Mouse (Mus musculus): ENCODE measurements around the gene Otog. TPM values are rescaled to one million over a fixed set of nuclear protein-coding genes. Genes with fewer than 3 reads are reported as not detected.

The Otog gene
- polyA plus RNA-seq, 1 experiment from 2014 or later, result not detected

DNA sequence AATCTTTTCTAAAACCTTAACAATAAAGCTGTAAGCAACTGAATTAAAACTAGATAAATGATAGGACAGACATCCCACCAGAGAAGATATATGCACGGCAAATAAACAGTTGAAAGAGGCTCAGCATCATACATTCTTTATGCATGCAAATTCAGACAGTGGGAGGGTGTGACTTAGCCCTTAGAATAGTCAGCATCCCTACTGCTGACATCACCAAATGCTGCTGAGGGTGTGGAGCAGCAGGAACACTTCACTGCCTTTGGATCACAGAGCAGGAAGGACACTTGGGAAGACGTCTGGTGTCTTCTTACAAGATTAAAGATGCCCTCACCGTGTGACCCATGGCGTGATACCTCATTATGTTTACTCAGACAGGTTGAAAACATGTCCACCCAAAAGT is 87.1 kb downstream of the Otog start:
- no peak for ATAC-seq (replicated peaks; ENCODE audit: insufficient number of reproducible peaks, low FRiP score, low TSS enrichment)
- Histone ChIP-seq H3K4me2 (no peak overlapping the region), H3K9me3 (replicated peaks; ENCODE audit: control insufficient read depth, low read length) (no peaks in the 10 kb centered on the region), H3K9ac (ENCODE audit: low read depth, low read length) (no peak overlapping the region), H3K4me1 (ENCODE audit: control insufficient read depth, insufficient read depth, low read length) (no peaks in the 10 kb centered on the region), H3K27me3 (ENCODE audit: control insufficient read depth, insufficient read depth, low read length) (peaks cover 6% of the 10 kb centered on the region; the same call in 1 of the 2 replicates), H3K27ac (ENCODE audit: low read depth, low read length) (no peak overlapping the region), H3K4me3 (ENCODE audit: low read depth, low read length) (no peak overlapping the region), H3K36me3 (ENCODE audit: control insufficient read depth, insufficient read depth, low read length) (no peaks in the 10 kb centered on the region)
- WGBS (ENCODE audit: insufficient replicate concordance), result 52% methylated on average over 4 of the region's 4 CpGs

DNA sequence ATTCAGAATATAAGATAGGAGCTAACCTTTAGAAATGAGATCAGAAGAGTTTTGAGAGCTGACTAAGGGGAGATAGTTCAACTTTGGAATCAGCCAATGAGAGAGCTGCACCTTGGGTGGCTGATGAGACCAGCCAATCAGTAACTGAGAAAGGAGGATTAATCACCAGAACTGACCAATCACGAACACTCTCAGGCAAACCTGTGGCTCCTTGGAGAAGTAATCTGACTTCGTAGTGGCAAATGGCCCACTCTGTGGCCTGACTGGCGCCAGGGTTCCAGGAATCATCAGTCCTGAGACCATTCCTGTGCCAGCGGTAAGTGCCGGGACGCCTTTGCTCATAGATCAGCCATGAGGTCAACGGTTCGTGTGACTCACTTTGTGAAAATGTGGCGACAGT is 96.6 kb downstream of the Otog start:
- H3K4me3 ChIP-seq (ENCODE audit: low read depth, low read length), result no peak overlapping the region
- no peak overlapping the region for H3K4me2 ChIP-seq
- WGBS (ENCODE audit: insufficient replicate concordance), result 83% methylated on average over 9 of the region's 9 CpGs
- no peaks in the 10 kb centered on the region for H3K27me3 ChIP-seq (ENCODE audit: control insufficient read depth, insufficient read depth, low read length)
- no peak overlapping the region for H3K27ac ChIP-seq (ENCODE audit: low read depth, low read length)
- H3K9me3 ChIP-seq (replicated peaks; ENCODE audit: control insufficient read depth, low read length), result no peaks in the 10 kb centered on the region
- no peaks in the 10 kb centered on the region for H3K4me1 ChIP-seq (ENCODE audit: control insufficient read depth, insufficient read depth, low read length)
- H3K36me3 ChIP-seq (ENCODE audit: control insufficient read depth, insufficient read depth, low read length), result no peaks in the 10 kb centered on the region
- no peak overlapping the region for H3K9ac ChIP-seq (ENCODE audit: low read depth, low read length)
- no peak for ATAC-seq (replicated peaks; ENCODE audit: insufficient number of reproducible peaks, low FRiP score, low TSS enrichment)

DNA sequence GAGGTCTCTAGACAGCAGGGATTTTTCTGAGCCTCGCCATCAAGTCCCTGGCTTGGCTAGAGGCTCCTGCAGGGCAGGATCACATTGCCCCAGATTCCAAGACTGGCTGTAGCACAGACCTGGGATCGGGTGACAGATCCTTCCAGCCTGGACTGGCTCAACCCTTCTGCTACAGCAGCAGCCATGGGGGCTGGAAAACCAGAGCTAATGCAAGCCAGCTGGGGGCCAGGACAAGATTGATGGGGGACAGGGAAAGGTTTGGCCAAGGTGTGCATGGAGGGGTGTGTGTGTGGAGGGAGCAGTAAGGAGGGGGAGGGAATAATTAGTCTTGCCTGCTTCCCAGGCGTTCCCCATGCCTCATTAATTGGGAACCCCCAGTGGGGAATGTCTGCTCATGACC is 99.0 kb downstream of the Otog start:
- H3K36me3 ChIP-seq (ENCODE audit: control insufficient read depth, insufficient read depth, low read length), result no peaks in the 10 kb centered on the region
- H3K4me2 ChIP-seq, result no peak overlapping the region
- no peak for ATAC-seq (replicated peaks; ENCODE audit: insufficient number of reproducible peaks, low FRiP score, low TSS enrichment)
- H3K9ac ChIP-seq (ENCODE audit: low read depth, low read length), result no peak overlapping the region
- no peak overlapping the region for H3K27ac ChIP-seq (ENCODE audit: low read depth, low read length)
- no peak overlapping the region for H3K4me3 ChIP-seq (ENCODE audit: low read depth, low read length)
- no peaks in the 10 kb centered on the region for H3K9me3 ChIP-seq (replicated peaks; ENCODE audit: control insufficient read depth, low read length)
- 49% methylated on average over 3 of the region's 3 CpGs for WGBS (ENCODE audit: insufficient replicate concordance)
- H3K4me1 ChIP-seq (ENCODE audit: control insufficient read depth, insufficient read depth, low read length), result no peaks in the 10 kb centered on the region
- H3K27me3 ChIP-seq (ENCODE audit: control insufficient read depth, insufficient read depth, low read length), result no peaks in the 10 kb centered on the region

DNA sequence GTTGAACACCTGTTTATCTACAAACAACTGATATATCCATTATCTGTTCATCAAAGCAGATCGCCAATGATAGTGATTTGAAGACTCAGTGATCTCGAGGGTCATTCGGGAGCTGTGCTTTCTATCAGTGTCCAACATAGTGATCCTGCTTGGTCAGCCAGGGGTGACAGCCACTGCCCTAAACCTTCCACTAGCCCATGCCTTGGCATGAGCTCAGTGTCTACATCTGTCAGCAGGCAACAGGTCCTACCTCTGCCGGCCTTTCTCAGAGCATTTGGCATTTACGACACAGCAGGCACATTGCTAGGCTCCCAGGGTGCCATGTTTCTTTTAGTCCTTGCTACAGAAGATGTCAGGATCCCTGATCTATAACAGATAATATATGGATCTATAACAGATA is 99.5 kb downstream of the Otog start:
- Histone ChIP-seq H3K27me3 (ENCODE audit: control insufficient read depth, insufficient read depth, low read length) (no peaks in the 10 kb centered on the region), H3K4me2 (no peak overlapping the region), H3K9ac (ENCODE audit: low read depth, low read length) (no peak overlapping the region), H3K4me1 (ENCODE audit: control insufficient read depth, insufficient read depth, low read length) (no peaks in the 10 kb centered on the region), H3K36me3 (ENCODE audit: control insufficient read depth, insufficient read depth, low read length) (no peaks in the 10 kb centered on the region), H3K27ac (ENCODE audit: low read depth, low read length) (no peak overlapping the region), H3K9me3 (replicated peaks; ENCODE audit: control insufficient read depth, low read length) (no peaks in the 10 kb centered on the region), H3K4me3 (ENCODE audit: low read depth, low read length) (no peak overlapping the region)
- 80% methylated on average over 5 of the region's 5 CpGs for WGBS (ENCODE audit: insufficient replicate concordance)
- ATAC-seq (replicated peaks; ENCODE audit: insufficient number of reproducible peaks, low FRiP score, low TSS enrichment), result no peak

- H3K4me1 ChIP-seq (ENCODE audit: control insufficient read depth, insufficient read depth, low read length), result no peaks in the 10 kb centered on the region
- 75% methylated on average over 9 of the region's 9 CpGs for WGBS (ENCODE audit: insufficient replicate concordance)
Measured at GRCm38 (mm10) chr7:46341471-46341870, 100.7 kb downstream of the Otog start.

DNA sequence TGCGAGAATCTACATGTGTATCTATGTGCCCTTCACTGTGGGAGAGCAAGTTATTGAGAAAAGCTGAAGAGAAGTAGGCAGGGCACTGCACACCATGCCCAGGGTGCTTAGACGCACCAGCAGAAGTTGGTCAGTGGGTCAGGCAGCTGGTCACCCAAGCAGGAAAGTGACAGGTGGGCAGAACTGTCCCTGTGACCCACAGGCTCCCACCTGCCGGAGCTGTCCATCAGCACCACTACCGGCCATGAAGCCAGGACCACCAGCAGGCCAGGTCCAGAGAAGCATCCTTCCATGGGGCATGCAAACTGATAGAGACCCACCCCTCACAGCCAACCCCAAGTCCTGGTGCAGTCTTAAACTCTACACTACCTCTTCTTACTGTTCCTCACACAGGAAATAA is 106.9 kb downstream of the Otog start:
- no peaks in the 10 kb centered on the region for H3K9me3 ChIP-seq (replicated peaks; ENCODE audit: control insufficient read depth, low read length)
- no peaks in the 10 kb centered on the region for H3K4me1 ChIP-seq (ENCODE audit: control insufficient read depth, insufficient read depth, low read length)
- H3K27me3 ChIP-seq (ENCODE audit: control insufficient read depth, insufficient read depth, low read length), result peaks cover 50% of the 10 kb centered on the region
- WGBS (ENCODE audit: insufficient replicate concordance), result 52% methylated on average over 4 of the region's 4 CpGs
- no peak overlapping the region for H3K4me2 ChIP-seq
- H3K4me3 ChIP-seq (ENCODE audit: low read depth, low read length), result no peak overlapping the region
- no peak overlapping the region for H3K27ac ChIP-seq (ENCODE audit: low read depth, low read length)
- ATAC-seq (replicated peaks; ENCODE audit: insufficient number of reproducible peaks, low FRiP score, low TSS enrichment), result no peak
- no peaks in the 10 kb centered on the region for H3K36me3 ChIP-seq (ENCODE audit: control insufficient read depth, insufficient read depth, low read length)
- H3K9ac ChIP-seq (ENCODE audit: low read depth, low read length), result no peak overlapping the region

More at GRCm38 (mm10) chr7:46341471-46341870, 100.7 kb downstream of the Otog start:
- Histone ChIP-seq H3K9me3 (replicated peaks; ENCODE audit: control insufficient read depth, low read length) (no peaks in the 10 kb centered on the region), H3K36me3 (ENCODE audit: control insufficient read depth, insufficient read depth, low read length) (no peaks in the 10 kb centered on the region), H3K9ac (ENCODE audit: low read depth, low read length) (no peak overlapping the region), H3K4me2 (no peak overlapping the region), H3K27ac (ENCODE audit: low read depth, low read length) (no peak overlapping the region), H3K4me3 (ENCODE audit: low read depth, low read length) (no peak overlapping the region), H3K27me3 (ENCODE audit: control insufficient read depth, insufficient read depth, low read length) (peaks cover under 1% of the 10 kb centered on the region)
- no peak for ATAC-seq (replicated peaks; ENCODE audit: insufficient number of reproducible peaks, low FRiP score, low TSS enrichment)

DNA sequence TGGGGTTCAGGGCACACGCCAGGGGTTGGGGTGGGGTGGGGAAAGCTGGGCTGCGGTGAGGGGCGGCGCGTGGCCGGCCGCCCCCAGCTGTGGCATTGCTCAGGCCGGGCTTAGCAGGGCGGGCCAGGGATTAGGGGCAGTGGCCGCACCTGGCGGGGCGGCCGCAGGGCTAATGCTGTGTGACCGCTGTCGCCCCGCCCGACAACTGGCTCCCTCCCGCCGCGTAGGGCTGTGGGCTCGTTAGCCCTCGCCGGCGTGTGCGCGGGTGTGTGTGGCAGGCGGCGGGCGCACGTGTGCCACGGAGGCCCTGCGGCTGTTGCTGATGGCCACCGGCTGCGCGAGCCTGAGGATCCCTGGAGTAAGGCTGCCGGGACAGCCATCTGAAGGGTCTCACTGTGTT is 108.0 kb downstream of the Otog start:
- Histone ChIP-seq H3K4me3 (ENCODE audit: low read depth, low read length) (no peak overlapping the region), H3K4me2 (no peak overlapping the region), H3K4me1 (ENCODE audit: control insufficient read depth, insufficient read depth, low read length) (no peaks in the 10 kb centered on the region), H3K27me3 (ENCODE audit: control insufficient read depth, insufficient read depth, low read length) (peaks cover 50% of the 10 kb centered on the region), H3K9me3 (replicated peaks; ENCODE audit: control insufficient read depth, low read length) (no peaks in the 10 kb centered on the region), H3K27ac (ENCODE audit: low read depth, low read length) (no peak overlapping the region), H3K9ac (ENCODE audit: low read depth, low read length) (no peak overlapping the region), H3K36me3 (ENCODE audit: control insufficient read depth, insufficient read depth, low read length) (no peaks in the 10 kb centered on the region)
- whole genome bisulfite sequencing (ENCODE audit: insufficient replicate concordance), result 5% methylated on average over 36 of the region's 36 CpGs
- ATAC-seq (replicated peaks; ENCODE audit: insufficient number of reproducible peaks, low FRiP score, low TSS enrichment), result no peak

DNA sequence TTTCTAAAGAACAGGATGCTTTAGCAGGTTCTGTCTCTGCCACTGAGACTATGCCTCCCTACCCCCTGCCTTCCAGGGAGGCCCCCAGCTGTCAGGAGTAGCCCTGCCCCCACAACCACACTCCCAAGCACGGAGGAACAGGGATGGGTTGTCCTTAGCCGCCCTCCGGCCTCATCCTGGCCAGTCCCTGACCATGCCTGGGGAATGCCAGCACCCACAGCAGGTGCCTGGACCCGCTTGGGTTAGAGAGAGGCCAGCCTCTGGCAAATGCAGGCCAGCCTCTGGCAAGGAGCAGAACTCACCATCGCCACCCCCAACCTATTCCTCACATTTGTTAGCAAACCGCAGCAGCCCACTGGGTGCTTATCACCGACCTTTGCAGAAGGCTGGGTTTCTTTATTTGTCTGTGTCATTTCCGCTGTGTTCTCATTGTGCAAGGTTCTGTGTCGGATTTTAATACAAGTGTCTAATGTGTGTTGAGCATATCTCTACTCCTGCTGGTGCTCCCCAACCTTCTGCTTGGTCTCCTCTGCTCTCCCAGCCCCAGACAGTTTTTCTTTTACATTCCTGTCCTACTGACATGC is 109.4 kb downstream of the Otog start:
- no peak overlapping the region for H3K4me3 ChIP-seq (ENCODE audit: low read depth, low read length)
- ATAC-seq (replicated peaks; ENCODE audit: insufficient number of reproducible peaks, low FRiP score, low TSS enrichment), result no peak

GRCm38 (mm10) chr7:46352748-46353147 is 112.0 kb downstream of the Otog start:
- H3K27me3 ChIP-seq (ENCODE audit: control insufficient read depth, insufficient read depth, low read length), result peaks cover 37% of the 10 kb centered on the region
- no peaks in the 10 kb centered on the region for H3K9me3 ChIP-seq (replicated peaks; ENCODE audit: control insufficient read depth, low read length)
- ATAC-seq (replicated peaks; ENCODE audit: insufficient number of reproducible peaks, low FRiP score, low TSS enrichment), result no peak
- H3K4me3 ChIP-seq (ENCODE audit: low read depth, low read length), result no peak overlapping the region
- no peak overlapping the region for H3K27ac ChIP-seq (ENCODE audit: low read depth, low read length)
- H3K4me1 ChIP-seq (ENCODE audit: control insufficient read depth, insufficient read depth, low read length), result no peaks in the 10 kb centered on the region
- no peak overlapping the region for H3K9ac ChIP-seq (ENCODE audit: low read depth, low read length)
- no peaks in the 10 kb centered on the region for H3K36me3 ChIP-seq (ENCODE audit: control insufficient read depth, insufficient read depth, low read length)
- 59% methylated on average over 2 of the region's 2 CpGs for WGBS (ENCODE audit: insufficient replicate concordance)
- H3K4me2 ChIP-seq, result no peak overlapping the region

More for the DNA sequence above, 109.4 kb downstream of the Otog start:
- H3K9me3 ChIP-seq (replicated peaks; ENCODE audit: control insufficient read depth, low read length), result no peaks in the 10 kb centered on the region
- WGBS (ENCODE audit: insufficient replicate concordance), result 40% methylated on average over 9 of the region's 9 CpGs
- no peak overlapping the region for H3K9ac ChIP-seq (ENCODE audit: low read depth, low read length)
- H3K27ac ChIP-seq (ENCODE audit: low read depth, low read length), result no peak overlapping the region
- H3K4me1 ChIP-seq (ENCODE audit: control insufficient read depth, insufficient read depth, low read length), result no peaks in the 10 kb centered on the region
- no peaks in the 10 kb centered on the region for H3K36me3 ChIP-seq (ENCODE audit: control insufficient read depth, insufficient read depth, low read length)
- H3K27me3 ChIP-seq (ENCODE audit: control insufficient read depth, insufficient read depth, low read length), result peaks cover 50% of the 10 kb centered on the region
- H3K4me2 ChIP-seq, result no peak overlapping the region
